Mouse (Mus musculus) E14TG2a.4 (cell line): ENCODE measurements around the gene Zc3h6.
A peak's percentile ranks its signal among the peaks of the same experiment; 100 is the strongest.
"Not testable (repeated sequence)": the region's sequence is repeated elsewhere in the genome, so short reads cannot be mapped to it uniquely, and the experiment has no call there.

Source experiments
- H3K27me3 ChIP-seq: 2 replicates; pipeline ENCODE4 v1.6.1; 2014; ENCODE audit warnings: low read length, control low read depth; ENCODE audit not compliant: insufficient read depth
- H3K36me3 ChIP-seq: 2 replicates; pipeline ENCODE4 v1.6.1; 2014; ENCODE audit warnings: low read length, control low read depth; ENCODE audit not compliant: insufficient read depth
- H3K4me1 ChIP-seq: replicated peaks from 2 replicates; pipeline ENCODE4 v1.6.1; 2014; ENCODE audit warnings: low read depth, low read length, control low read depth
- H3K4me3 ChIP-seq: replicated peaks from 2 replicates; pipeline ENCODE4 v1.5.1; 2014; ENCODE audit warnings: mild to moderate bottlenecking, low read length
- H3K9me3 ChIP-seq: 2 replicates; pipeline ENCODE4 v1.6.1; 2014; ENCODE audit warnings: low read length, control low read depth
- CTCF ChIP-seq: conservative IDR thresholded peaks from 2 replicates; pipeline ENCODE4 v1.5.1; 2014; ENCODE audit warnings: low read length
- NANOG ChIP-seq: IDR thresholded peaks from 2 replicates; pipeline ENCODE4 v1.6.1; 2014; ENCODE audit warnings: borderline replicate concordance, low read length, mixed read lengths
- POU5F1 ChIP-seq: IDR thresholded peaks from 2 replicates; pipeline ENCODE4 v1.6.1; 2014; ENCODE audit warnings: low read length, borderline replicate concordance

The Zc3h6 gene

DNA sequence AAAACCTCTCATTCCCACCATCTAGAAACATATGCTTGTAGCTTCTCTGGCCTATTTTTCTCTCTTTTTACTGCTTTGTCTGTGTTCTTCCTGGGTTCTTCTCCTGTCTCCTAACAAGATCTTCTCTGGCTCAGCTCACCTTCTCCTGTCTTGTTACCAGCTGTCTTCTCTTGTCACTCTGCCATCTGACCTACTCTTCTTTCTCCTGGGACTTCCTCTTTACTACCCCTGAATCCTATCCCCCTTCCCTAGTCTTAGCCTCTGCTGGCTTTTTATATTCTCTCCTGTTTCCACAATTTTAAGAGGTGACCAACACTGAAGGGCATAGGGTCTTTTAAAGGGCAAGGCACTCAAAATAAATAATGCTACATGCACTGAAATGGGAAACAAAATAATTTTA is 37.7 kb downstream of the Zc3h6 start:
- TF ChIP-seq CTCF: no peak
- TF ChIP-seq NANOG: no peak
- no peak for TF ChIP-seq POU5F1
- H3K36me3 ChIP-seq: no peaks in the 10 kb centered on the region
- H3K27me3 ChIP-seq: no peaks in the 10 kb centered on the region
- no peaks in the 10 kb centered on the region for H3K4me1 ChIP-seq
- H3K4me3 ChIP-seq: no peak overlapping the region
- no peaks in the 10 kb centered on the region for H3K9me3 ChIP-seq

DNA sequence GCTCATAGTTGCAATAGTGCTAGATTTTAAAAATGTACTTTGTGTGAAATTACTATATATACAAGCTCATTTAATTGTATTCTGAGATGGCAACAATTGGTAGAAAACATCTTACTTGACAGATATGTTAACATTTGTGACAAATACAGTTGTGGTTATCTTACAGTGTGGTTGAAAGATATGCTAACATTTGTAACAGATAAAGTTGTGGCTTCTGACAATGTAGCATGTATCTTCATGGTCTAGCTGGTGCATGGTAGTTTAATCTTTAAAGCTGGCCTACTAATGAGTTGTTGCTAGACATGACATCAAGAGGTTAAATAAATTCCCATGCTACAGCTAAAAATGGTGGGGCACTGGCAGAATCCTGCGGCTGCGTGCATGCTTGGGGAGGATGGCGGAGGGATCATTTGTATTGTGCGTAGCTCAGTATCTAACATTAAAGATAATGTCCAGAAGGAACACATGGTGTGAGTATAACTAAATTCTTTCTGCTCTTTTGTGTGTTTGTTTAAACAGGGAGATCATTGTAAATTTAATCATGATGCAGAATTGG is 39.1 kb downstream of the Zc3h6 start:
- H3K36me3 ChIP-seq: no peaks in the 10 kb centered on the region
- TF ChIP-seq CTCF (no peak), POU5F1 (no peak), NANOG (no peak)

DNA sequence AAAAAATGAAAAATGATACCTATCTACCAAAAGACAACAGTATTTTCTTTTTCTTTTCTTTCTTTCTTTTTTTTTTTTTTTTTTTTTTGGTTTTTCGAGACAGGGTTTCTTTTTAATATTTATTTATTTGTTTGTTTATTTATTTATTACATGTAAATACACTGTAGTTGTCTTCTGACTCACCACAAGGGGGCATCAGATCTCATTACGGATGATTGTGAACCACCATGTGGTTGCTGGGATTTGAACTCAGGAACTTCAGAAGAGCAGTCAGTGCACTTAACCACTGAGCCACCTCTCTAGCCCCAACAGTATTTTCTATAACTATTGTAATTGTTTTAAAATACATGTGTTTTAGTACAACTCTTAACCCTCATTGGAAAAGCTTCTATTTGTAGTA is 41.7 kb downstream of the Zc3h6 start:
- not testable (repeated sequence) for H3K9me3 ChIP-seq

More for the DNA sequence above, 39.1 kb downstream of the Zc3h6 start:
- Histone ChIP-seq H3K27me3 (no peaks in the 10 kb centered on the region), H3K4me1 (no peaks in the 10 kb centered on the region), H3K4me3 (no peak overlapping the region), H3K9me3 (no peaks in the 10 kb centered on the region)

DNA sequence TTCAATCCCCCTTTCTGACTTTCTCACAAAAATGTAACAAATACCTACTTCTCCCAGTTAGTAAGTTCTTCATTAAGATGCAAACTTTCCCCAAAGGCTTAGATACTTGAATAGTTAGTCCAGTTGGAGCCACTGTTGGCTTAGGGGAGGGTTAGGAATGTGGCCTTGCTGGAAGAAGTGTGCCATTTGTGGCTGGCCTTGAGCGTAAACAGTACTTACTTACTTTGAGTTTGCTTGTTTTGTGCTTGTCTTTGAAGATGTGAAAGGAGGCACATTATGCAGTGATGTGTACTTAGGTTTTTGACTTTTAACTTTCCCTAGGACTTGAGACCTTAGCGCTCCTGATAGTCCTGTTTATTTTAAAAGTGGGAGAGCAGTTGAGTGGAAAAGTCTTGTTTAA is 52.9 kb downstream of the Zc3h6 start:
- Histone ChIP-seq H3K4me3 (no peak overlapping the region), H3K27me3 (no peaks in the 10 kb centered on the region), H3K9me3 (no peaks in the 10 kb centered on the region), H3K4me1 (no peaks in the 10 kb centered on the region), H3K36me3 (no peaks in the 10 kb centered on the region)
- TF ChIP-seq CTCF (no peak), NANOG (no peak), POU5F1 (no peak)

More for the DNA sequence above, 41.7 kb downstream of the Zc3h6 start:
- H3K36me3 ChIP-seq, H3K4me1 ChIP-seq, H3K27me3 ChIP-seq, H3K4me3 ChIP-seq: not testable (repeated sequence)
- peak; percentile 38 for TF ChIP-seq CTCF

DNA sequence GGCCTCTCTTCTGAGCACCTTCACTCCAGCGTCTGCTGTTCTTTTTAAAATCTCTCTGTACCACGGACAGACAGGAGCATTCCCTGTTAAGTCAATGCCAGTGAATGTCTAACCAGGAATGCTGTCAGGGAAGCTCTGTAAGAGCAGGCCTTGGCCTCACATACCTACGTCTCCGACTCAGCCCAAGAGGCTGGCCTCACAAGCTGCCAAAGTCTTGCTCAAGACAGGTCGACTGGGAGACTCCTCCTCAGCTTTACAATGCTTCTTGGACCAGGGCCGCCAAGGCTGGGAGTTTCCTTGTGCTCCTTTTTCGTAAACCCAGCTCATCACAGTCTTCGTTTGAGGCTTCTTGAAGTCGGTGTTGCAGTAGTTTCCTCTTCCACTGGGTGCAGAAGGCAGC is 57.6 kb downstream of the Zc3h6 start:
- H3K4me1 ChIP-seq: no peaks in the 10 kb centered on the region
- H3K4me3 ChIP-seq: no peak overlapping the region
- H3K36me3 ChIP-seq: no peaks in the 10 kb centered on the region
- no peaks in the 10 kb centered on the region for H3K9me3 ChIP-seq
- TF ChIP-seq NANOG (no peak), POU5F1 (no peak), CTCF (no peak)
- H3K27me3 ChIP-seq: no peaks in the 10 kb centered on the region

DNA sequence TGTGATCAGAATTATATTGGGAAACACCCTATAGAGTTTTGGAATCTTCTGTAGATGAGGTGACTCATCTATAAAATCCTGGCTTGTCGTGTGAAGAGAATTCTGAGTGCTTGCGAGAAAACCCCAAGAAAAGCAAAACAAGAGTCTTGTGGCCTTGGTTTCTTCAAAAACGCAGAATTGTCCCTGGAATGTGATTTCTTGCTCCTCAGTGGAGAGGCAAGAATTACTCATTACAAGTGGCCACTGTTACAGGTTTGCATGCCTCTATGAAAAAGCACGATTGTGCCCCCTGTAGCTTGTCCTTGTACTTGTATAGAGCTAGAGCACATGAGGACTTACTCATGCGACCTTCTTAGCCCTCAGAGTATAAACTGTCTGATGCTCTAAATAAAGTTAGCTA is 68.2 kb downstream of the Zc3h6 start:
- TF ChIP-seq CTCF (no peak), NANOG (no peak), POU5F1 (no peak)
- Histone ChIP-seq H3K27me3 (peaks cover 49% of the 10 kb centered on the region), H3K4me1 (peaks cover 13% of the 10 kb centered on the region), H3K36me3 (no peaks in the 10 kb centered on the region), H3K4me3 (no peak overlapping the region), H3K9me3 (peaks cover 3% of the 10 kb centered on the region; the same call in 1 of the 2 replicates)

DNA sequence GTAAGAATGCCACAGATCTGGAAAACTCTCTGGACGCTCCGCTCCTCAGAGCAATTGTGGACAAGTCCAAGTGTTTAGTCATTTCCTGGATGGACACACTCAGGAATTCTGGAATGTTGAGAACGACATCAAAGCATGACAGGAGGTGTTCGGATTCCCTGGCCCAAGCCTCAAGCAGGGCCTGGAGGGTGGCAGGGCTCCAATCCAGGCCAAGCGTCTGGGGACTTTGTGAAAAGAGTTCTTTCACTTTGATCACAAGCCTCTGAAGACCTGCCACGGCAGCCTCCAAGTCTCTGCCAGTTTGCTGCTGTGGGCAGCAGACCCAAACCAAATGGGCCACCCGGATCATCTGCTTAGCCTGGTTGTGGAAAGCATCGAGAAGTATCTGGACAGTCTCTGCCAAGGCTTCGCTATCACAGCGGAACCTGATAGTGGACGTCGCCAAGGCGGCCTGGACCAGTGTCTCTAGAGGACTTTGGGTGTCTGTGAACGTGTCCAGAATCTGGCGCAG is 71.3 kb downstream of the Zc3h6 start:
- Histone ChIP-seq H3K4me3 (peak overlapping the region; percentile 80), H3K36me3 (no peaks in the 10 kb centered on the region), H3K4me1 (peaks cover 13% of the 10 kb centered on the region), H3K9me3 (peaks cover 3% of the 10 kb centered on the region; the same call in 1 of the 2 replicates), H3K27me3 (peaks cover 53% of the 10 kb centered on the region)
- TF ChIP-seq CTCF (no peak), NANOG (no peak), POU5F1 (no peak)

DNA sequence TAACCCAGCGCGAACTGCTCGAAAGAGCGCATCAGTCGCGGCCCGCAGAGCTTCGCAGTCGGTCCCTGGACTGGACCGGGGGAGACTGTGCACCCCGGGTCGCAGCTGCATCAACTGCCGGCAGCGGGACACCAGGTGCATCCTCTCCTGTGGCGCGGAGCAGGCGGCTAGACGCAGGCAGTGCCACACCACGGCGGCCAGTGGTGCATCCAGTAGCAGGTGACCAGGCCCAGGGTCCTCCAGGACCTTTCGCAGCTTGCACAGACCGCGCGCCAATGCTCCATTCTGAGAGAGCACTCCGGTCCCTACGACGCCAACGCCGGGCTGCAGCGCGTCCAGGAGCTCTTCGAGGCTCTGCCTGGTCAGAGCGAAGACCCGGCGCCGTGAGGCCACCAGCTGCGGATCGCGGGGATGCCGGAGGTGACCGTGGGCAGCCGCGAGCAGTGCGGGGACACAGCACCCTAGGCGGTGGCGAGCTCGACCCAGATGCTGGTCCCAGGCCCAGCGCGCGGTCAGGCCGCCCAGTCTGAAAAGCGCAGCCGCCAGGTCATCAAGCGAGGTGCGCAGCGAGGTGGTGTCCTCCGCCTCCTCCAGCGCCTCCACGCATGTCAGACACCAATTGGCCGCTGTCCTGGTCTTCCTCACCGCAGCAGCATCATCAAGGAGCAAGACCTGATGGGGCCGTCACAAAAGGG is 71.9 kb downstream of the Zc3h6 start:
- no peaks in the 10 kb centered on the region for H3K36me3 ChIP-seq
- peak overlapping the region; percentile 80 for H3K4me3 ChIP-seq
- H3K4me1 ChIP-seq: peaks cover 13% of the 10 kb centered on the region
- TF ChIP-seq CTCF: no peak
- no peak for TF ChIP-seq POU5F1
- no peak for TF ChIP-seq NANOG
- H3K27me3 ChIP-seq: peaks cover 53% of the 10 kb centered on the region
- peaks cover 3% of the 10 kb centered on the region; the same call in 1 of the 2 replicates for H3K9me3 ChIP-seq

DNA sequence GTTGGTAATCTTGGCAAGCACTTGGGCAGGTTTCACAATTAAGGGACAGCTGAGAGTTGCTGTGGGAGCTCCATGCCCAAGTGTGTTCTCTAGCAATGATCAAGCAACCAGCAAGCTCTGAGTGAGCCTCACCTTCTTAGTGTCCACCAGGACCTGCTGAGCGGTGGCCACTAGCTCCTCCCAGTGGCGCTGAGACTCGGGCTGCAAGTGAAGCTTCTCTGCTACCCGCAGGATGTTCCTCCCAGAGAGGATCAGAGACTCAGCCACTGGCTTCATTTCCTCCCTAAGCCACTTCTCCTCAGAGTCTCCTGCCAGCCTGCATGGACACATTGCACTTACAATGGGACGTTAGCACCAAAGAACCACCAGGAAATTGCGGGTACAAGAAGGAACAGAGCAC is 73.4 kb downstream of the Zc3h6 start:
- Histone ChIP-seq H3K4me3 (no peak overlapping the region), H3K9me3 (no peaks in the 10 kb centered on the region), H3K4me1 (peaks cover 13% of the 10 kb centered on the region), H3K27me3 (peaks cover 46% of the 10 kb centered on the region), H3K36me3 (no peaks in the 10 kb centered on the region)
- no peak for TF ChIP-seq CTCF
- no peak for TF ChIP-seq NANOG
- no peak for TF ChIP-seq POU5F1
